Mouse (Mus musculus) kidney, postnatal 25 days (tissue): ENCODE measurements around the gene AC192777.2.
"Not testable (repeated sequence)": the region's sequence is repeated elsewhere in the genome, so short reads cannot be mapped to it uniquely, and the experiment has no call there.

ENCODE experiments used
- DNase-seq, 2 experiments: peaks; one replicate each; pipeline ENCODE4 v3.0.0; 2021; ENCODE audit warnings: mixed read lengths in 2 of 2

AC192777.2 gene

GRCm38 (mm10) chr17:40095150-40095549 is at the start of gene AC192777.2:
Gene AC192777.2, plus strand, starts transcription at chr17:40095450.
- not testable (repeated sequence) for DNase-seq

- not testable (repeated sequence) for DNase-seq
Observed at GRCm38 (mm10) chr17:40116172-40116571, 20.9 kb downstream of the AC192777.2 start.

- DNase-seq, result not testable (repeated sequence)
Observed at GRCm38 (mm10) chr17:40116877-40117276, 21.6 kb downstream of the AC192777.2 start.
